Comparison of ENCODE assay signal across 8 mouse cellular contexts in the genomic region with DNA sequence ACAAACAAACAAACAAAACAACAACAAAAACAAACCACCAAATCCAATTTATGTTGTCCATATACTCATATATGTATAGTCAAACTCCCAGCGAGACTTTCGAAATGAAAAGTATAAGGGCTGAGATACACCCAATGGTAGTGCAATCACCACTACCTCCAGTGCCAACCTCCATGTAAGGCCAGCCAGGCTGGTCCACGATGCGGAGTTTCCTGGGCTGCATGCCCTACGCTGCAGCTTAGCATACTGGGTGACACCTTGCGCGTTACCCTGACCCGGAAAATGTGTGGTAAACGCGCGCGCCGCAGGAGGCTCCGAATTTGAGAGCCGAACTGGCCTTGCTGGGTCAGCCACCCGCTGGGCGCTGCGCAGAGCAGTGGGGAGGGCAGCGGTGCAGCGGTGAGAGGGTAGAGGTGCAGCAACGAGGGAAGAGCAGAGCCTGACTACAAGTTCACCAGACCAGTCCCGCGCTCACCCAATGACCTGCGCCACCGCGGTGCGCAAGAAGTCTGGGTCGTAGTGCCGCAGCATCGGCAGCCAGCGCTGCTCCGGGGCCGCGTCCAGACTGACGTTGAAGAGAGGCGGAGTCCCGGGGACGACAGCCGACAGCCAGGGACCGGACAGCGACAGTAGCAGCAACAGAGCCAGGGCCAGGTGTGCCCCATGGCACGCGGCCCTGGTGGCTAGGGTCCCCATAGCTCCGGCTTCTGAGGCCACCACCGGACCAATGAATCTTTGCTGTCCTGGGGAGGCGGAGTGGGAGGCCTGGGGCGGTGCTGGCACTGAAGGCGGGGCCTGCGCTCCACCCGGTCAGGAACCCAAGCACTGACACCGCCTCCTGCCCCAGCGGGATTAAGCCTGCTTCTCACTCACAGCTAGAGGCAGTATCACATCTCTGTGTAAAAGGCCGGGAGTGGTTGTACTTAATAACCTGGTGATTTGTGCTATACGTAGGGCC. TPM values are rescaled to one million over a fixed set of nuclear protein-coding genes. Genes with fewer than 3 reads are reported as not detected.
DNase-seq lines count a peak whose midpoint lies in the region; ATAC-seq and TF ChIP-seq lines count a peak whose summit lies in the region.

A gene (minus strand): TSS at position 734 of the 958 bp plus-strand sequence.

- peak within 1 kb of the TSS; percentile 74 for H3K27ac ChIP-seq in CH12.LX (ENCODE audit: insufficient read depth, low read depth)
- H3K27ac ChIP-seq in forebrain, embryonic 11.5 days (ENCODE audit: low read depth, low read length), result no peak within 1 kb of the TSS
- H3K27ac ChIP-seq in heart, embryonic 16.5 days (ENCODE audit: low read length), result peak within 1 kb of the TSS; percentile 61
- peak within 1 kb of the TSS; percentile 48; the same call in 1 of the 2 replicates for H3K27ac ChIP-seq in liver, embryonic 15.5 days (replicated peaks)
- no peak within 1 kb of the TSS for H3K27ac ChIP-seq in neural tube, embryonic 12.5 days

- H3K36me3 ChIP-seq in CH12.LX (replicated peaks in 1 of 2; ENCODE audit: control insufficient read depth in 1 of 2, insufficient read depth in 1 of 2, low read length in 1 of 2), result peaks cover 0 to 22% of the 10 kb centered on the region in 2 experiments
- no peaks in the 10 kb centered on the region for H3K36me3 ChIP-seq in forebrain, embryonic 11.5 days (ENCODE audit: control insufficient read depth, insufficient read depth, low read length)
- no peaks in the 10 kb centered on the region for H3K36me3 ChIP-seq in heart, embryonic 16.5 days (ENCODE audit: control insufficient read depth, insufficient read depth)
- no peaks in the 10 kb centered on the region for H3K36me3 ChIP-seq in liver, embryonic 15.5 days (replicated peaks)
- no peaks in the 10 kb centered on the region for H3K36me3 ChIP-seq in neural tube, embryonic 12.5 days

- no peaks in the 10 kb centered on the region; the same call in 1 of the 2 replicates for H3K79me2 ChIP-seq in CH12.LX (replicated peaks; ENCODE audit: control insufficient read depth, extremely low read depth, insufficient read depth, poor library complexity, severe bottlenecking)

- peak in 1 of 2 experiments; percentile 47; a peak in 2 of 4 replicates for TF ChIP-seq CTCF in CH12.LX (conservative IDR thresholded peaks at IDR 0.05 in 1 of 2, IDR thresholded peaks at IDR 0.05 in 1 of 2; ENCODE audit: low read depth in 2 of 2, low read length in 2 of 2)

- in situ Hi-C loops in CH12.LX (cut with MboI; ENCODE audit: low pct_ligation_motif_present, low pct_unique_long_range_greater_than_20kb, low sequenced_read_pairs), result no loop called here

- no peaks in the 10 kb centered on the region for H3K27me3 ChIP-seq in CH12.LX (replicated peaks)
- no peaks in the 10 kb centered on the region for H3K27me3 ChIP-seq in forebrain, embryonic 11.5 days (ENCODE audit: control insufficient read depth, insufficient read depth, low read length)
- 0 out of 2 replicates have a peak, but pooled peaks cover 4% of the 10 kb centered on the region for H3K27me3 ChIP-seq in heart, embryonic 16.5 days (ENCODE audit: control insufficient read depth, insufficient read depth, low read length)
- peaks cover 41% of the 10 kb centered on the region for H3K27me3 ChIP-seq in liver, embryonic 15.5 days
- no peaks in the 10 kb centered on the region for H3K27me3 ChIP-seq in neural tube, embryonic 12.5 days (replicated peaks)

- TF ChIP-seq RAD21 in CH12.LX (IDR thresholded peaks at IDR 0.05; ENCODE audit: low read depth, low read length), result peak; percentile 9

- H3K4me3 ChIP-seq in CH12.LX (replicated peaks in 1 of 3; ENCODE audit: low read depth in 2 of 3, low read length in 2 of 3, poor library complexity in 1 of 3), result peak within 1 kb of the TSS; percentile 63 to 76 (median 67)
- H3K4me3 ChIP-seq in forebrain, embryonic 11.5 days (ENCODE audit: low read depth, low read length), result peak within 1 kb of the TSS; percentile 65
- H3K4me3 ChIP-seq in heart, embryonic 16.5 days (ENCODE audit: low read length), result peak within 1 kb of the TSS; percentile 74
- H3K4me3 ChIP-seq in liver, embryonic 15.5 days (replicated peaks), result peak within 1 kb of the TSS; percentile 71
- H3K4me3 ChIP-seq in neural tube, embryonic 12.5 days, result peak within 1 kb of the TSS; percentile 68

- TF ChIP-seq POLR2A in CH12.LX (IDR thresholded peaks at IDR 0.05; ENCODE audit: low read depth, low read length), result peak; percentile 95

- dilution Hi-C loops in CH12.LX (cut with MboI; ENCODE audit: extremely low pct_ligation_motif_present, extremely low pct_unique_long_range_greater_than_20kb, low sequenced_read_pairs), result no loop called here

- H3K4me1 ChIP-seq in CH12.LX (ENCODE audit: control insufficient read depth in 1 of 2, insufficient read depth in 2 of 2), result peaks cover 10 to 34% of the 10 kb centered on the region in 2 experiments
- no peaks in the 10 kb centered on the region for H3K4me1 ChIP-seq in forebrain, embryonic 11.5 days (replicated peaks; ENCODE audit: control insufficient read depth, insufficient read depth, low read length)
- peaks cover 11% of the 10 kb centered on the region for H3K4me1 ChIP-seq in heart, embryonic 16.5 days (ENCODE audit: control insufficient read depth, insufficient read depth, low read length)
- peaks cover 33% of the 10 kb centered on the region for H3K4me1 ChIP-seq in liver, embryonic 15.5 days (replicated peaks)
- H3K4me1 ChIP-seq in neural tube, embryonic 12.5 days, result no peaks in the 10 kb centered on the region

- 3% methylated on average over 54 of the region's 54 CpGs for WGBS in forebrain, embryonic 11.5 days
- whole genome bisulfite sequencing in heart, embryonic 16.5 days, result 3% methylated on average over 54 of the region's 54 CpGs
- WGBS in liver, embryonic 15.5 days (ENCODE audit: insufficient replicate concordance), result 2% methylated on average over 54 of the region's 54 CpGs
- 3% methylated on average over 54 of the region's 54 CpGs for WGBS in neural tube, embryonic 12.5 days

- peak; percentile 88 for ATAC-seq in forebrain, embryonic 11.5 days (replicated peaks; ENCODE audit: low FRiP score)
- peak; percentile 89 for ATAC-seq in heart, embryonic 16.5 days (replicated peaks; ENCODE audit: extremely low read depth, insufficient read depth, low FRiP score)
- peak; percentile 86 for ATAC-seq in liver, embryonic 15.5 days (ENCODE audit: insufficient read depth)
- peak; percentile 92 for ATAC-seq in neural tube, embryonic 12.5 days (ENCODE audit: low FRiP score, low read depth)

- peak within 1 kb of the TSS; percentile 49 for H3K9ac ChIP-seq in CH12.LX (ENCODE audit: insufficient read depth, low read depth)
- H3K9ac ChIP-seq in forebrain, embryonic 11.5 days (ENCODE audit: low read length), result peak within 1 kb of the TSS; percentile 55
- peak within 1 kb of the TSS; percentile 78 for H3K9ac ChIP-seq in heart, embryonic 16.5 days (ENCODE audit: low read length)
- peak within 1 kb of the TSS; percentile 46; the same call in 1 of the 2 replicates for H3K9ac ChIP-seq in liver, embryonic 15.5 days
- H3K9ac ChIP-seq in neural tube, embryonic 12.5 days, result peak within 1 kb of the TSS; percentile 59

- H3K4me2 ChIP-seq in CH12.LX (ENCODE audit: insufficient read depth, low read depth, poor library complexity, severe bottlenecking), result peak within 1 kb of the TSS; percentile 94
- peak within 1 kb of the TSS; percentile 91 for H3K4me2 ChIP-seq in forebrain, embryonic 11.5 days (ENCODE audit: low read depth, low read length, severe bottlenecking)
- peak within 1 kb of the TSS; percentile 98 for H3K4me2 ChIP-seq in heart, embryonic 16.5 days (ENCODE audit: low read depth, low read length)
- peak within 1 kb of the TSS; percentile 90 for H3K4me2 ChIP-seq in liver, embryonic 15.5 days
- peak within 1 kb of the TSS; percentile 91 for H3K4me2 ChIP-seq in neural tube, embryonic 12.5 days (replicated peaks)

- no peak; the same call in 1 of the 2 replicates for TF ChIP-seq EP300 in CH12.LX (IDR thresholded peaks at IDR 0.05; ENCODE audit: low read length)

- DNase-seq in CH12.LX (ENCODE audit: extremely low read depth), result peak; percentile 94
- DNase-seq in c-Kit-positive CD71-positive TER-119-negative erythroid progenitor cells, embryonic 14.5 days (ENCODE audit: low read depth), result peak; percentile 67
- DNase-seq in forebrain, embryonic 11.5 days (ENCODE audit: low spot score), result peak; percentile 86
- DNase-seq in kidney, postnatal 36 days, result peak; percentile 92 to 94
- DNase-seq in telencephalon, adult 2 months (ENCODE audit: low read depth, low spot score), result peak; percentile 54

- no peaks in the 10 kb centered on the region for H3K9me3 ChIP-seq in CH12.LX (replicated peaks; ENCODE audit: low read length)
- H3K9me3 ChIP-seq in forebrain, embryonic 11.5 days (ENCODE audit: control insufficient read depth, low read length), result no peaks in the 10 kb centered on the region
- no peaks in the 10 kb centered on the region for H3K9me3 ChIP-seq in heart, embryonic 16.5 days (replicated peaks; ENCODE audit: control insufficient read depth, low read length)
- no peaks in the 10 kb centered on the region for H3K9me3 ChIP-seq in liver, embryonic 15.5 days (replicated peaks)
- no peaks in the 10 kb centered on the region for H3K9me3 ChIP-seq in neural tube, embryonic 12.5 days

TF ChIP-seq in CH12.LX, 34 proteins besides CTCF, POLR2A, EP300 and RAD21 (continues in another document):
- TF ChIP-seq IRF4 (IDR thresholded peaks at IDR 0.05; ENCODE audit: low read depth, low read length), result peak; percentile 57; the same call in 1 of the 2 replicates
- TF ChIP-seq JUND (conservative IDR thresholded peaks at IDR 0.05; ENCODE audit: low read depth, low read length), result 0 out of 2 replicates have a peak, but pooled peaks have one; percentile 10
- no peak for TF ChIP-seq PAX5 (IDR thresholded peaks at IDR 0.05; ENCODE audit: low read length)
- TF ChIP-seq ZC3H11A (IDR thresholded peaks at IDR 0.05; ENCODE audit: low read depth, low read length), result no peak
- TF ChIP-seq USF2 (conservative IDR thresholded peaks at IDR 0.05; ENCODE audit: low read depth, low read length), result no peak
- peak; percentile 92 for TF ChIP-seq NELFE (IDR thresholded peaks at IDR 0.05; ENCODE audit: low read depth, low read length)
- TF ChIP-seq MXI1 (IDR thresholded peaks at IDR 0.05; ENCODE audit: low read depth, low read length), result peak; percentile 67; the same call in 1 of the 2 replicates
- peak; percentile 82 for TF ChIP-seq TCF12 (IDR thresholded peaks at IDR 0.05; ENCODE audit: low read depth, low read length)
- TF ChIP-seq CHD2 (IDR thresholded peaks at IDR 0.05; ENCODE audit: low read length), result no peak
- peak; percentile 56; the same call in 1 of the 2 replicates for TF ChIP-seq POLR2AphosphoS2 (IDR thresholded peaks at IDR 0.05; ENCODE audit: low read depth, low read length)

RNA-seq across cellular contexts. Expression of the gene that starts here (rescaled TPM):
- 13.7 and 16.2 TPM in 2 replicates for total RNA-seq in CH12.LX (2012; rRNA removed)
- 13.5 and 15.4 TPM in 2 replicates for total RNA-seq in CH12.LX (2014; rRNA removed)
- 11.5 and 14.5 TPM in 2 replicates for polyA plus RNA-seq in CH12.LX (2012; ENCODE audit: insufficient read length, low read depth)
- 3.6 and 4.0 TPM in 2 replicates for polyA plus RNA-seq in forebrain, embryonic 11.5 days (2014; fragmentation: Nextera tagmentation; extraction: Ambion mirVana)
- 8.4 and 9.3 TPM in 2 replicates for polyA plus RNA-seq in heart, embryonic 16.5 days (2015; fragmentation: Nextera tagmentation; extraction: Ambion mirVana)
- 5.3 and 5.8 TPM in 2 replicates for polyA plus RNA-seq in liver, embryonic 15.5 days (2015; fragmentation: Nextera tagmentation; extraction: Ambion mirVana)
- 7.2 and 8.5 TPM in 2 replicates for polyA plus RNA-seq in neural tube, embryonic 12.5 days (2016; fragmentation: Nextera tagmentation; extraction: Ambion mirVana)

Comparison
In these comparisons a context has a peak if more than half of its experiments do, and no peak if none do; other contexts are left out.
1. H3K27ac ChIP-seq: peak in CH12.LX (single experiment), heart, embryonic 16.5 days (single experiment) and liver, embryonic 15.5 days (single experiment); none in forebrain, embryonic 11.5 days (single experiment) and neural tube, embryonic 12.5 days (single experiment).
2. Peak in every context shown above with its lines, with median percentiles within 50 percentile points of each other: DNase-seq, H3K4me2 ChIP-seq, H3K4me3 ChIP-seq, H3K9ac ChIP-seq and ATAC-seq.